Mouse (Mus musculus) myocyte (in vitro differentiated cells): ENCODE measurements at regions not wholly inside any gene's neighbourhood (a gene's known extent, or its start where the extent isn't known, plus 50 kb on each side); places are given as distances from the start of the nearest gene placed in this dataset.

ENCODE experiments used
- H3K27me3 ChIP-seq: one replicate; pipeline ENCODE4 v1.6.1; 2011; ENCODE audit not compliant: control insufficient read depth, insufficient read depth, insufficient read length
- H3K36me3 ChIP-seq: one replicate; pipeline ENCODE4 v1.6.1; 2011; ENCODE audit not compliant: control insufficient read depth, insufficient read depth
- H3K4me2 ChIP-seq: one replicate; pipeline ENCODE4 v1.6.1; 2011; ENCODE audit warnings: low read depth, control low read depth
- H3K4me3 ChIP-seq: one replicate; pipeline ENCODE4 v1.5.1; 2011; ENCODE audit warnings: mild to moderate bottlenecking, control low read depth, moderate library complexity
- H3K79me2 ChIP-seq: one replicate; pipeline ENCODE4 v1.6.1; 2011; ENCODE audit not compliant: control insufficient read depth, insufficient read depth
- H3ac ChIP-seq: one replicate; pipeline ENCODE4 v1.6.1; 2011; ENCODE audit not compliant: control insufficient read depth, insufficient read length
- CEBPB ChIP-seq: IDR thresholded peaks from 2 replicates; pipeline ENCODE4 v1.6.1; 2011; ENCODE audit warnings: mild to moderate bottlenecking, moderate library complexity; ENCODE audit not compliant: poor library complexity, insufficient read depth, severe bottlenecking
- E2F4 ChIP-seq: IDR thresholded peaks from one replicate; pipeline ENCODE4 v1.6.1; 2011; ENCODE audit warnings: mild to moderate bottlenecking, control low read depth, moderate library complexity; ENCODE audit not compliant: insufficient read depth
- MAX ChIP-seq: IDR thresholded peaks from one replicate; pipeline ENCODE4 v1.6.1; 2011; ENCODE audit warnings: low read depth, mild to moderate bottlenecking, control low read depth
- MYOD1 ChIP-seq, 3 experiments: IDR thresholded peaks; one replicate each; pipeline ENCODE4 v1.6.1; 2011; ENCODE audit warnings: control low read depth in 2 of 3, low read depth in 2 of 3, mild to moderate bottlenecking in 2 of 3, moderate library complexity in 1 of 3; ENCODE audit not compliant: insufficient read length in 2 of 3, control insufficient read depth in 1 of 3
- MYOG ChIP-seq, 3 experiments: IDR thresholded peaks; one replicate each; pipeline ENCODE4 v1.6.1; 2011; ENCODE audit warnings: control low read depth in 2 of 3, low read depth in 2 of 3, mild to moderate bottlenecking in 2 of 3; ENCODE audit not compliant: insufficient read length in 2 of 3, control insufficient read depth in 1 of 3, insufficient read depth in 1 of 3
- POLR2A ChIP-seq: IDR thresholded peaks from one replicate; pipeline ENCODE4 v1.6.1; 2011; ENCODE audit warnings: low read depth, mild to moderate bottlenecking, control low read depth, moderate library complexity; ENCODE audit not compliant: insufficient read length
- POLR2AphosphoS2 ChIP-seq: IDR thresholded peaks from one replicate; pipeline ENCODE4 v1.6.1; 2011; ENCODE audit warnings: low read depth, control low read depth; ENCODE audit not compliant: insufficient read length
- REST ChIP-seq: IDR thresholded peaks from one replicate; pipeline ENCODE4 v1.6.1; 2011; ENCODE audit warnings: mild to moderate bottlenecking, control low read depth, moderate library complexity; ENCODE audit not compliant: insufficient read depth, insufficient read length
- SRF ChIP-seq: IDR thresholded peaks from one replicate; pipeline ENCODE4 v1.6.1; 2011; ENCODE audit warnings: low read depth; ENCODE audit not compliant: control insufficient read depth, insufficient read length
- TCF12 ChIP-seq: IDR thresholded peaks from one replicate; pipeline ENCODE4 v1.6.1; 2011; ENCODE audit warnings: mild to moderate bottlenecking, control low read depth; ENCODE audit not compliant: poor library complexity, insufficient read depth, severe bottlenecking
- TCF3 ChIP-seq: IDR thresholded peaks from one replicate; pipeline ENCODE4 v1.6.1; 2011; ENCODE audit warnings: low read depth, control low read depth; ENCODE audit not compliant: insufficient read length
- USF1 ChIP-seq: IDR thresholded peaks from one replicate; pipeline ENCODE4 v1.6.1; 2011; ENCODE audit warnings: low read depth, mild to moderate bottlenecking, control low read depth, moderate library complexity

DNA sequence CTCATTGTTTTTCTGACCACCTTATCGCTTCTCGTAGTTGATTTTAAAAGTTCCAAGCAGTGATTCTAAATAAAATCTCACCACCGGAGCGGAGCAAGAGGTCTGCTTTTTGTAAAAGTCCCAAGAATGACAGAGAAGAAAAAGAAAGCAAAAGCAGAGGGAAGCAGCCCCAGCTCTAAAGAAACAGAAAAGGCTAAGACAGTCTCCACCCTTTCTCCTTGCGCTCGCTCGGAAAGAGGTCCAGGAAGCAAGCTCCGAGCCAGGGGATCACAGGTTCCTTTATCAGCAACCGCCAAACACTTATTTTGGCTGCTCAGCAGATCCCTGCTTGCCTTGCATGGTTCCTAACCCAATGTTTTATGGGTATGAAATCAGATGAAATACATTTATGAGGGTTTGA lies 2594.8 kb upstream of the Gm7489 start:
- TF ChIP-seq POLR2A (no peak), USF1 (no peak), SRF (no peak), CEBPB (no peak), MYOD1 (IDR thresholded peaks at IDR 0.05; ENCODE audit: control insufficient read depth in 1 of 3, insufficient read length in 2 of 3, low read depth in 2 of 3) (no peak)
- Histone ChIP-seq H3K79me2 (no peaks in the 10 kb centered on the region), H3K4me2 (no peak overlapping the region)

DNA sequence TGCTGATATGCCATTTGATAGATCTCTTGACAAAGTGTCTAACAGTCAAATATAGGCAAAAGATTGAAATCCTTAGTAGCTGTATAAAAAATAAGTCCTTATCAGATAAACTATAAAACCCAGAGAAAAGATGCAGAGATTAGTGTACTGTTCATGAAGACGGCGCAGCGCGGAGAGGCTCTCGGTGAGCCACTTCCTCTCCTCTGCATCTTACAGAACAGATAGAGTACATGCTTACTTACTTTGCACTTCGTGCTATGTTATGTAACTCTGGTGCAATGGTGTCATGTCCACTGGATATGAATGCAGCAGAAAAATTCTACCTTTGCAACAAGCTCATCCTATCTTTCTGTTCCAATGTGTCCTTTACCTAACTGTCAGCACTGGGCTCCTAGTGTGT lies 2593.5 kb upstream of the Gm7489 start:
- Histone ChIP-seq H3K4me3 (no peak overlapping the region), H3K36me3 (no peaks in the 10 kb centered on the region), H3K27me3 (no peaks in the 10 kb centered on the region), H3ac (no peak overlapping the region), H3K4me2 (no peak overlapping the region), H3K79me2 (no peaks in the 10 kb centered on the region)
- TF ChIP-seq TCF3 (no peak), TCF12 (no peak), USF1 (no peak), MYOD1 (IDR thresholded peaks at IDR 0.05; ENCODE audit: control insufficient read depth in 1 of 3, insufficient read length in 2 of 3, low read depth in 2 of 3) (no peak), MAX (no peak), REST (no peak), CEBPB (no peak)

More for the DNA sequence above, 2594.8 kb upstream of the Gm7489 start:
- Histone ChIP-seq H3ac (no peak overlapping the region), H3K27me3 (no peaks in the 10 kb centered on the region), H3K36me3 (no peaks in the 10 kb centered on the region), H3K4me3 (no peak overlapping the region)

GRCm38 (mm10) chr15:51296841-51297240 lies 2587.9 kb upstream of the Gm7489 start:
- H3K27me3 ChIP-seq, result no peaks in the 10 kb centered on the region
- H3K4me3 ChIP-seq, result no peak overlapping the region
- H3K4me2 ChIP-seq, result no peak overlapping the region
- TF ChIP-seq CEBPB, result no peak
- no peaks in the 10 kb centered on the region for H3K79me2 ChIP-seq
- H3K36me3 ChIP-seq, result no peaks in the 10 kb centered on the region
- no peak overlapping the region for H3ac ChIP-seq

- TF ChIP-seq REST, result no peak
- no peak for TF ChIP-seq TCF3
- no peak for TF ChIP-seq USF1
- TF ChIP-seq POLR2AphosphoS2, result no peak
- no peak for TF ChIP-seq E2F4
- TF ChIP-seq POLR2A, result no peak
- TF ChIP-seq MYOG (IDR thresholded peaks at IDR 0.05; ENCODE audit: control insufficient read depth in 1 of 3, insufficient read depth in 1 of 3, insufficient read length in 2 of 3, low read depth in 2 of 3), result no peak
- no peak for TF ChIP-seq CEBPB
- TF ChIP-seq SRF, result no peak
- no peak for TF ChIP-seq MAX
- no peak for TF ChIP-seq MYOD1 (IDR thresholded peaks at IDR 0.05; ENCODE audit: control insufficient read depth in 1 of 3, insufficient read length in 2 of 3, low read depth in 2 of 3)
- TF ChIP-seq TCF12, result no peak
- Histone ChIP-seq H3K27me3 (no peaks in the 10 kb centered on the region), H3K4me2 (no peak overlapping the region), H3K36me3 (no peaks in the 10 kb centered on the region), H3K4me3 (no peak overlapping the region), H3K79me2 (no peaks in the 10 kb centered on the region), H3ac (no peak overlapping the region)
Observed at GRCm38 (mm10) chr15:51318072-51318471, 2566.6 kb upstream of the Gm7489 start.

- H3K79me2 ChIP-seq, result no peaks in the 10 kb centered on the region
- TF ChIP-seq TCF12, result no peak
- TF ChIP-seq MAX, result no peak
- H3K4me2 ChIP-seq, result no peak overlapping the region
- no peak overlapping the region for H3K4me3 ChIP-seq
- H3K36me3 ChIP-seq, result no peaks in the 10 kb centered on the region
- H3K27me3 ChIP-seq, result no peaks in the 10 kb centered on the region
- H3ac ChIP-seq, result no peak overlapping the region
Observed at GRCm38 (mm10) chr15:51318760-51319159, 2565.9 kb upstream of the Gm7489 start.

DNA sequence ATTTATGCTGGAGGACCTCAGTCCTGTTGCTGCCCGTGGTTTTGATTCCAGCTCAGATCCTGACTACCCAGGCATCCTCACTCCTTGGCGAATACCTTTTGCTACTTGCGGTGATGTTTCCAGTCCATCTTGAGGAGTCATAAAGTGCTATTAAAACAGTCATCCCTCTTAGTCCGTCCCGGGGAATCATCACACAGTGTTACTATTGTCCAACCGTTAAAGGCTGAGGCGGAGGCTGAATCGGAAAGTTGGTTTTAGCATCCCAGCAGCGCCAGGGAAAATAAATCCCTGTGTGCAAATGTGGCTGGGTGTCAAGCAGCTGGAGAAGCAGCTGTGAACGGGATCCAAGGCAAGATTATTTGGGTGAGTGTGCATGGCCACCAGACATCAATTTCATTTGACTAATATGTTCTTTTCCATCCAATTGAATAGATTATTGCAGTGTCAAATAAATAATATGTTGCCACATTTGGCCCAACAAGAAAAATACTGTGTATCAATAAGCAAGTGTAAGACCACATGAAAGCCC lies 2564.3 kb upstream of the Gm7489 start:
- Histone ChIP-seq H3ac (no peak overlapping the region), H3K4me3 (no peak overlapping the region), H3K4me2 (peak overlapping the region; percentile 61), H3K27me3 (no peaks in the 10 kb centered on the region), H3K36me3 (no peaks in the 10 kb centered on the region), H3K79me2 (no peaks in the 10 kb centered on the region)
- TF ChIP-seq MAX (no peak), USF1 (no peak), MYOD1 (IDR thresholded peaks at IDR 0.05; ENCODE audit: control insufficient read depth in 1 of 3, insufficient read length in 2 of 3, low read depth in 2 of 3) (peak in 2 of 3 experiments; percentile 54 to 69), SRF (no peak), MYOG (IDR thresholded peaks at IDR 0.05; ENCODE audit: control insufficient read depth in 1 of 3, insufficient read depth in 1 of 3, insufficient read length in 2 of 3, low read depth in 2 of 3) (no peak), POLR2AphosphoS2 (no peak), CEBPB (no peak), E2F4 (no peak)
